Mouse (Mus musculus): Measurements from ENCODE around the gene Trarg1. TPM values are rescaled to one million over a fixed set of nuclear protein-coding genes. Genes with fewer than 3 reads are reported as not detected.

The Trarg1 gene
- polyA plus RNA-seq, 1 experiment = 0.34 TPM

- peak overlapping the region; percentile 89 for H3K4me2 ChIP-seq (ENCODE audit: low read depth)
- no peak overlapping the region for H3ac ChIP-seq (ENCODE audit: control insufficient read depth, insufficient read length)
- no peaks in the 10 kb centered on the region for H3K79me2 ChIP-seq (ENCODE audit: control insufficient read depth, insufficient read depth)
- TF ChIP-seq E2F4 (IDR thresholded peaks at IDR 0.05; ENCODE audit: insufficient read depth) (no peak), MYOD1 (IDR thresholded peaks at IDR 0.05; ENCODE audit: control insufficient read depth in 1 of 3, insufficient read length in 2 of 3, low read depth in 2 of 3) (no peak), MYOG (IDR thresholded peaks at IDR 0.05; ENCODE audit: control insufficient read depth in 1 of 3, insufficient read depth in 1 of 3, insufficient read length in 2 of 3, low read depth in 2 of 3) (no peak), SRF (IDR thresholded peaks at IDR 0.05; ENCODE audit: control insufficient read depth, insufficient read length, low read depth) (no peak), TCF12 (IDR thresholded peaks at IDR 0.05; ENCODE audit: insufficient read depth, poor library complexity, severe bottlenecking) (no peak), USF1 (IDR thresholded peaks at IDR 0.05; ENCODE audit: low read depth) (no peak), POLR2A (IDR thresholded peaks at IDR 0.05; ENCODE audit: insufficient read length, low read depth) (no peak), CEBPB (IDR thresholded peaks at IDR 0.05; ENCODE audit: insufficient read depth, poor library complexity, severe bottlenecking) (no peak)
- H3K27me3 ChIP-seq (ENCODE audit: control insufficient read depth, insufficient read depth, insufficient read length) = no peaks in the 10 kb centered on the region
- H3K36me3 ChIP-seq (ENCODE audit: control insufficient read depth, insufficient read depth) = no peaks in the 10 kb centered on the region
- H3K4me3 ChIP-seq = peak overlapping the region; percentile 12
Observed at GRCm38 (mm10) chr11:76647500-76647899, 32.1 kb upstream of the Trarg1 start.

DNA sequence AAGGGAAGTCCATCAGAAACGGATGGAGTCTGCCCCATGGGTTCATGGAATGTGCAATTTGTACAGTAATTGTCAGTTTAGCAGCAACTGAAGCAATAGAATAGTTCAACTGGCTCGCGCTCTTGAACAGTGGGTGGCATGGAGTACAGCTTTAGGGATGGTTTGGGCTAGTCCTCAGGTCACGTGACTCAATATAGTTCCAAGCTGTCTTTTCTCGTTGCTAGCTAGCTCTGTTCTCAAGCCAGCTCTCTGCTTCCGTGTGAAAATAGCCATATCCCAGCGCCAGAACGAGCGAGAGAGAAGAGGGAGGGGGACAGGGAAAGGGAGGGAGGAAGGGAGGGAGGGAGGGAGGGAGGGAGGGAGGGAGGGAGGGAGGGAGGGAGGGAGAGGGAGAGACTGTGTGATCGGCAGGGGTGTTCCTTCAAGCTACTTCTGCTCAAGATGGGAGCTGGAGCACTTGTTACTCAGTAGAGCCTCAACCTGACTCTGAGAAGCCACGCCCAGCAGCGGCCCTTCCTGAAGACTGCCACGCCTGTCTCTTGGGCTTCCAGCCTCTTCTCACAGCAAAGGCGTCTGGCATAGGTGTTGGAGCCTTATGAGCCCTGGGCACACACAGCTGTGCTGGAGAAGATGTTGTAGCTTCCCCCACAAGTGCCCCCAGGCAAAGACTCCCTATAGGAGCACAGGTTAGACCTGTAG lies 28.6 kb upstream of the Trarg1 start:
- TF ChIP-seq MAX (IDR thresholded peaks at IDR 0.05; ENCODE audit: low read depth) = no peak
- no peak for TF ChIP-seq REST (IDR thresholded peaks at IDR 0.05; ENCODE audit: insufficient read depth, insufficient read length)
- peak; percentile 28 for TF ChIP-seq USF1 (IDR thresholded peaks at IDR 0.05; ENCODE audit: low read depth)
- TF ChIP-seq POLR2A (IDR thresholded peaks at IDR 0.05; ENCODE audit: insufficient read length, low read depth) = no peak
- Histone ChIP-seq H3K27me3 (ENCODE audit: control insufficient read depth, insufficient read depth, insufficient read length) (no peaks in the 10 kb centered on the region), H3K79me2 (ENCODE audit: control insufficient read depth, insufficient read depth) (no peaks in the 10 kb centered on the region), H3ac (ENCODE audit: control insufficient read depth, insufficient read length) (no peak overlapping the region), H3K4me3 (no peak overlapping the region), H3K4me2 (ENCODE audit: low read depth) (no peak overlapping the region), H3K36me3 (ENCODE audit: control insufficient read depth, insufficient read depth) (no peaks in the 10 kb centered on the region)

DNA sequence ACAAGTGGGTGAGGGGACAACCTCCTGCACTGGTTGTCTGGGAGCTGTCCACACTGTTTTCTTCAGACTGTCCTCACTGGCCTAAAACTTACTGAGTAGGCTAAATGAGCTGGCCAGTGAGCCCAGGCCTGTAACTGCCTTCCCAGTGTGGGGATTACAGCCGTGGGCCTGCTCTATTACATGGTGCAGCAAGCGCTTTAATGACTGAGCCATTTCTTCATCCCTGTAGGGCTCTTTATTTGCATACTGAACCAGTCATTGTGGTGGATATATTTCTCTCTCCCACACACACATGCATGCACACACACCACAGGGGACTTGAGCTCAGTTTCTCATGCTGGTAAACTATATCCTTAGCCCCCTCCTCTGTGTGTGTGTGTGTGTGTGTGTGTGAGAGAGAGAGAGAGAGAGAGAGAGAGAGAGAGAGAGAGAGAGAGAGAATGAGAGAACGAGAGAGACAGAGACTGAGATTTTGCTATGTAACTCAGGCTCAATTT lies 26.7 kb upstream of the Trarg1 start:
- no peak overlapping the region for H3K4me3 ChIP-seq
- TF ChIP-seq CEBPB (IDR thresholded peaks at IDR 0.05; ENCODE audit: insufficient read depth, poor library complexity, severe bottlenecking) = no peak
- TF ChIP-seq USF1 (IDR thresholded peaks at IDR 0.05; ENCODE audit: low read depth) = no peak
- TF ChIP-seq TCF3 (IDR thresholded peaks at IDR 0.05; ENCODE audit: insufficient read length, low read depth) = no peak
- no peak for TF ChIP-seq POLR2A (IDR thresholded peaks at IDR 0.05; ENCODE audit: insufficient read length, low read depth)
- no peak for TF ChIP-seq REST (IDR thresholded peaks at IDR 0.05; ENCODE audit: insufficient read depth, insufficient read length)
- TF ChIP-seq SRF (IDR thresholded peaks at IDR 0.05; ENCODE audit: control insufficient read depth, insufficient read length, low read depth) = no peak
- TF ChIP-seq TCF12 (IDR thresholded peaks at IDR 0.05; ENCODE audit: insufficient read depth, poor library complexity, severe bottlenecking) = no peak
- no peak overlapping the region for H3ac ChIP-seq (ENCODE audit: control insufficient read depth, insufficient read length)
- no peaks in the 10 kb centered on the region for H3K79me2 ChIP-seq (ENCODE audit: control insufficient read depth, insufficient read depth)
- no peak overlapping the region for H3K4me2 ChIP-seq (ENCODE audit: low read depth)
- H3K36me3 ChIP-seq (ENCODE audit: control insufficient read depth, insufficient read depth) = no peaks in the 10 kb centered on the region
- no peaks in the 10 kb centered on the region for H3K27me3 ChIP-seq (ENCODE audit: control insufficient read depth, insufficient read depth, insufficient read length)

DNA sequence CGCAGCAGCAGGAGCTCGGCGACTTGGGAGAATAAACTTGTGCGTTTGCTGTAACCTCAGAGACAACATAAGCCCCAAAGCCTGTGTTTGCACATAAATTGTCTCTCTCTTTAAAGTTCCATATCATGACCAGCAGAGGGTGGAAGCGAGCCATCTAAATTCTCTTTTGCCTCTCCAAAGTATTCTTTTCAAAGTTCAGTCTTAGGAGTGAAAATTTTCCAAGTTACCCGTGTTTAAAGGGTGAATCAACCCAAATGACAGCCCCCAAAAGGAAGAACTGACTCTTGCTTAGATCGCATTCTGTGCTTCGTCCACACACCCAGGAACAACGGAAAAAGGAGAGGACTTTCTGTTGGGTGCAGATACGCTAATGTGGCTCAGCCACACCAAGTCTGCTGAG lies 24.5 kb upstream of the Trarg1 start:
- Histone ChIP-seq H3K79me2 (ENCODE audit: control insufficient read depth, insufficient read depth) (no peaks in the 10 kb centered on the region), H3K27me3 (ENCODE audit: control insufficient read depth, insufficient read depth, insufficient read length) (no peaks in the 10 kb centered on the region), H3K4me2 (ENCODE audit: low read depth) (peak overlapping the region; percentile 88), H3K4me3 (no peak overlapping the region), H3ac (ENCODE audit: control insufficient read depth, insufficient read length) (no peak overlapping the region), H3K36me3 (ENCODE audit: control insufficient read depth, insufficient read depth) (no peaks in the 10 kb centered on the region)
- TF ChIP-seq SRF (IDR thresholded peaks at IDR 0.05; ENCODE audit: control insufficient read depth, insufficient read length, low read depth) = no peak
- no peak for TF ChIP-seq MYOG (IDR thresholded peaks at IDR 0.05; ENCODE audit: control insufficient read depth in 1 of 3, insufficient read depth in 1 of 3, insufficient read length in 2 of 3, low read depth in 2 of 3)
- no peak for TF ChIP-seq MYOD1 (IDR thresholded peaks at IDR 0.05; ENCODE audit: control insufficient read depth in 1 of 3, insufficient read length in 2 of 3, low read depth in 2 of 3)
- no peak for TF ChIP-seq REST (IDR thresholded peaks at IDR 0.05; ENCODE audit: insufficient read depth, insufficient read length)
- TF ChIP-seq MAX (IDR thresholded peaks at IDR 0.05; ENCODE audit: low read depth) = no peak
- no peak for TF ChIP-seq E2F4 (IDR thresholded peaks at IDR 0.05; ENCODE audit: insufficient read depth)
- no peak for TF ChIP-seq POLR2A (IDR thresholded peaks at IDR 0.05; ENCODE audit: insufficient read length, low read depth)
- no peak for TF ChIP-seq USF1 (IDR thresholded peaks at IDR 0.05; ENCODE audit: low read depth)
- no peak for TF ChIP-seq CEBPB (IDR thresholded peaks at IDR 0.05; ENCODE audit: insufficient read depth, poor library complexity, severe bottlenecking)
- TF ChIP-seq POLR2AphosphoS2 (IDR thresholded peaks at IDR 0.05; ENCODE audit: insufficient read length, low read depth) = no peak
- no peak for TF ChIP-seq TCF12 (IDR thresholded peaks at IDR 0.05; ENCODE audit: insufficient read depth, poor library complexity, severe bottlenecking)
- TF ChIP-seq TCF3 (IDR thresholded peaks at IDR 0.05; ENCODE audit: insufficient read length, low read depth) = no peak

- no peaks in the 10 kb centered on the region for H3K27me3 ChIP-seq (ENCODE audit: control insufficient read depth, insufficient read depth, insufficient read length)
- TF ChIP-seq TCF12 (IDR thresholded peaks at IDR 0.05; ENCODE audit: insufficient read depth, poor library complexity, severe bottlenecking) (no peak), CEBPB (IDR thresholded peaks at IDR 0.05; ENCODE audit: insufficient read depth, poor library complexity, severe bottlenecking) (no peak), SRF (IDR thresholded peaks at IDR 0.05; ENCODE audit: control insufficient read depth, insufficient read length, low read depth) (no peak), USF1 (IDR thresholded peaks at IDR 0.05; ENCODE audit: low read depth) (no peak), MYOD1 (IDR thresholded peaks at IDR 0.05; ENCODE audit: control insufficient read depth in 1 of 3, insufficient read length in 2 of 3, low read depth in 2 of 3) (no peak), E2F4 (IDR thresholded peaks at IDR 0.05; ENCODE audit: insufficient read depth) (no peak)
- H3K36me3 ChIP-seq (ENCODE audit: control insufficient read depth, insufficient read depth) = no peaks in the 10 kb centered on the region
Observed at GRCm38 (mm10) chr11:76657450-76657970, 22.1 kb upstream of the Trarg1 start.

More at GRCm38 (mm10) chr11:76657450-76657970, 22.1 kb upstream of the Trarg1 start:
- H3K4me2 ChIP-seq (ENCODE audit: low read depth) = no peak overlapping the region
- H3K4me3 ChIP-seq = no peak overlapping the region
- no peaks in the 10 kb centered on the region for H3K79me2 ChIP-seq (ENCODE audit: control insufficient read depth, insufficient read depth)
- no peak overlapping the region for H3ac ChIP-seq (ENCODE audit: control insufficient read depth, insufficient read length)

All from myocyte (in vitro differentiated cells).